Mouse (Mus musculus) neural tube, embryonic 11.5 days (tissue): ENCODE data around the gene Tnp2. TPM values are rescaled to one million over a fixed set of nuclear protein-coding genes. Genes with fewer than 3 reads are reported as not detected.
A peak's percentile ranks its signal among the peaks of the same experiment; 100 is the strongest.

ENCODE experiments used
- ATAC-seq: fragments of 200-750 bp; cut with Nextera tagmentation; 2 replicates; pipeline ENCODE4 v1.8.0; 2017; ENCODE audit warnings: moderate number of reproducible peaks, mild to moderate bottlenecking, moderate TSS enrichment, moderate library complexity; ENCODE audit not compliant: insufficient read depth, low FRiP score, low TSS enrichment
- DNase-seq: peaks from one replicate; pipeline ENCODE4 v3.0.0-alpha.2; 2015; ENCODE audit warnings: low spot score
- H3K27ac ChIP-seq: fragments of 300-500 bp; sonication (generic); 2 replicates; pipeline ENCODE4 v1.5.1; 2014; ENCODE audit warnings: low read depth, mild to moderate bottlenecking, low read length
- H3K27me3 ChIP-seq: fragments of 300-500 bp; sonication (generic); 2 replicates; pipeline ENCODE4 v1.6.1; 2014; ENCODE audit warnings: mild to moderate bottlenecking, low read length, mixed read lengths; ENCODE audit not compliant: control insufficient read depth, insufficient read depth
- H3K36me3 ChIP-seq: fragments of 300-500 bp; sonication (generic); 2 replicates; pipeline ENCODE4 v1.6.1; 2014; ENCODE audit warnings: mild to moderate bottlenecking, low read length, moderate library complexity, mixed read lengths; ENCODE audit not compliant: control insufficient read depth, insufficient read depth
- H3K4me1 ChIP-seq: fragments of 300-500 bp; sonication (generic); 2 replicates; pipeline ENCODE4 v1.6.1; 2014; ENCODE audit warnings: low read length, mixed read lengths; ENCODE audit not compliant: control insufficient read depth, insufficient read depth
- H3K4me2 ChIP-seq: fragments of 300-500 bp; sonication (generic); 2 replicates; pipeline ENCODE4 v1.6.1; 2014; ENCODE audit warnings: low read depth, mild to moderate bottlenecking, moderate library complexity
- H3K4me3 ChIP-seq: fragments of 300-500 bp; sonication (generic); 2 replicates; pipeline ENCODE4 v1.5.1; 2014; ENCODE audit warnings: low read depth, low read length
- H3K9ac ChIP-seq: fragments of 300-500 bp; sonication (generic); 2 replicates; pipeline ENCODE4 v1.6.1; 2014; ENCODE audit warnings: mild to moderate bottlenecking, low read length
- H3K9me3 ChIP-seq: fragments of 300-500 bp; sonication (generic); 2 replicates; pipeline ENCODE4 v1.6.1; 2016; ENCODE audit warnings: low read length; ENCODE audit not compliant: control insufficient read depth
- WGBS: fragments of 180-500 bp; shearing (Covaris S2); extraction: QIAGEN DNeasy Blood & Tissue Kit; methylation state at CpG from one replicate; pipeline ENCODE4 v1.1.7; 2014; 5-methylcytosine and 5-hydroxymethylcytosine counted together
- polyA plus RNA-seq: library from polyadenylated mRNA; unstranded; fragments of >200 nt; fragmentation: Nextera tagmentation; extraction: Ambion mirVana; gene quantifications from 2 replicates; pipeline ENCODE4 v1.2.1, GENCODE M21; 2014

The Tnp2 gene
- not detected in 2 replicates for polyA plus RNA-seq

DNA sequence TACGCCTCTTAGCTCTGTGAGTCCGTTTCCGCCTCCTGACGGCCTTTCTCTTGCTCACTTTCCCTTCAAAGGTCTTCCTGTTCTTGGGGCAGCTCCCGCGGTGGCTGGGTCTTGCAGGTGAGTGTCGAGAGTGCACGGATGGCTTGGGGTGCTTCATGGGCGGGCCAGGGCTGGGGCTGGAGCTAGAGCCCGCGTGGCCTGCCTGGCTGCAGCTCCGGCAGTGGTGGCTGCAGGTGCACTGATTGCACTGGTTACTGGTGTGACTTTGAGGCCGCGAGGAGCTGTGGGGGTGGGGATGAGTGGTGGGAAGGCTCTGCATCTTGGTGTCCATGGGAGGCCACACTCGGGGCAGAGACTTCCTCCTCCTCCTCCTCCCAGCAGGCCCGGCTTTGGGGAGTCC, at the start of gene Tnp2:
TSS of gene Tnp2 (minus strand) at position 390 of the 400 bp plus-strand sequence.
- Histone ChIP-seq H3K36me3 (no peaks in the 10 kb centered on the region), H3K4me2 (no peak within 1 kb of the TSS), H3K27ac (no peak within 1 kb of the TSS), H3K4me1 (peaks cover 5% of the 10 kb centered on the region; the same call in 1 of the 2 replicates), H3K27me3 (peaks cover 10% of the 10 kb centered on the region), H3K9ac (no peak within 1 kb of the TSS), H3K9me3 (no peaks in the 10 kb centered on the region), H3K4me3 (no peak within 1 kb of the TSS)
- ATAC-seq (no peak), DNase-seq (no peak)
- WGBS = 43% methylated on average over 16 of the region's 16 CpGs

DNA sequence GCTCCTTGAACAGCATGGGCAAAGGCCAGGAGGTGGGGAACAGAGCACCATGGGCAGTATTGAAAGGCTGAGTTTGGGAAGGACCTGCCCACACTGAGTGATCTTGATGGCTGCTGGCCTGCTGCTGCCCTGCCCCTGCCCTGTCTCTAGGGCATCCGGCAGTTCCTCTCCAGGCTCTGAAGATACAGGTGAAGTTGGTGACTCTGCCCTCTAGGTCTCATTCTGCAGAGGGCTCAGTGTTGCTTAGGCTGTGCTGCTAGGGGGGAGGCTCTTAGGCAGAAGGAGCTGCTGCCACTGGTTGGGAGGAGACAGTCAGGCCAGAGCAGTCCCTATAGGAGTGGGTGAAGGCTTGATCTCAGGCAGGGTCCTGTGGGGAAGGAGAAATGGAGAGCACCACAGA, 49.4 kb upstream of the Tnp2 start:
- no peak overlapping the region for H3K4me2 ChIP-seq
- no peak overlapping the region for H3K27ac ChIP-seq
- no peaks in the 10 kb centered on the region for H3K9me3 ChIP-seq
- no peak for DNase-seq
- H3K4me1 ChIP-seq = peaks cover 3% of the 10 kb centered on the region; the same call in 1 of the 2 replicates
- H3K36me3 ChIP-seq = no peaks in the 10 kb centered on the region
- no peak for ATAC-seq
- WGBS = 94% methylated on average over 1 of the region's 1 CpGs
- no peaks in the 10 kb centered on the region for H3K27me3 ChIP-seq
- no peak overlapping the region for H3K4me3 ChIP-seq
- no peak overlapping the region for H3K9ac ChIP-seq

DNA sequence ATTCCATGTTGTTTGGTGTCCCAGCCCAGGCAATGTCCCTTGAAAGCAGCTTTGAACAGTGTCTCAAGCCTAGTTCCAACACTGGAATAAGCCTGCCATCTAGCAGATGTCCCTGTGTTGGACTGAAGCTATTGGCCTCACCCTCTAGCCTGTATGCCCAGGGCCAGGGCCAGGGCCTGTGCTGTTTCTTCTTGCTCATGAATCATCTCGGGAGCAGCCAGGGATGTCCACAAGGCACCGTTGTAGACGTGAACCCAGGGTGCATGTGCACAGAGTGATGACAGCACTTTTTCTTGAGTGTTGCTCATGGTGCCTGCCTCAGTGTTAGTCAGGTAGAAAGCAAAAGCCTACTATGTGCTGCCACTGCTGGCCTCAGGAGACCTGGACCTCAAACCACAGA, 48.8 kb upstream of the Tnp2 start:
- Histone ChIP-seq H3K4me2 (no peak overlapping the region), H3K4me1 (peaks cover 3% of the 10 kb centered on the region; the same call in 1 of the 2 replicates), H3K9me3 (no peaks in the 10 kb centered on the region), H3K27me3 (no peaks in the 10 kb centered on the region), H3K4me3 (no peak overlapping the region), H3K27ac (no peak overlapping the region), H3K9ac (no peak overlapping the region), H3K36me3 (no peaks in the 10 kb centered on the region)
- ATAC-seq (no peak), DNase-seq (no peak)
- WGBS = 90% methylated on average over 3 of the region's 3 CpGs

DNA sequence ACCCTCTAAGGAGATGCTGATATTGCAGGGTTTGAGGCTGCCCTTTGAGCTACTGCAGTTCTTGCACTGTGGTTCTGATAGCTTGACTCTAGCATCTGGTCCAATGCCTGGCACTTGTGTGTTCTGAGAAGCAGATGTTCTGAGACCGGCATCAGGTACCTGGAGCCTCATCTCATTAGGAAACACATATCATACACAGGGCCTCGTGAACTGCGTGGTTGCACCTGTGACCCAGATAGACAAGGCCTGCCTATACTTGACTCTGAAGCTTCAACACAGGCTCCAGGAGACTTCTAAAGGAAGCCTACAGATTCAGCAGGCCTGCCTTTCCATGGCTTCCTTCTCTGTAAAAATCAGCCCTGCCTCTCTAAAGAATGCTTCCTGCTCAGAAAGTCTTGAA, 47.9 kb upstream of the Tnp2 start:
- Histone ChIP-seq H3K4me1 (peaks cover 3% of the 10 kb centered on the region; the same call in 1 of the 2 replicates), H3K4me2 (no peak overlapping the region), H3K9me3 (no peaks in the 10 kb centered on the region), H3K4me3 (no peak overlapping the region), H3K36me3 (no peaks in the 10 kb centered on the region), H3K27ac (no peak overlapping the region), H3K9ac (no peak overlapping the region), H3K27me3 (no peaks in the 10 kb centered on the region)
- DNase-seq = no peak
- 94% methylated on average over 3 of the region's 3 CpGs for WGBS
- ATAC-seq = no peak

DNA sequence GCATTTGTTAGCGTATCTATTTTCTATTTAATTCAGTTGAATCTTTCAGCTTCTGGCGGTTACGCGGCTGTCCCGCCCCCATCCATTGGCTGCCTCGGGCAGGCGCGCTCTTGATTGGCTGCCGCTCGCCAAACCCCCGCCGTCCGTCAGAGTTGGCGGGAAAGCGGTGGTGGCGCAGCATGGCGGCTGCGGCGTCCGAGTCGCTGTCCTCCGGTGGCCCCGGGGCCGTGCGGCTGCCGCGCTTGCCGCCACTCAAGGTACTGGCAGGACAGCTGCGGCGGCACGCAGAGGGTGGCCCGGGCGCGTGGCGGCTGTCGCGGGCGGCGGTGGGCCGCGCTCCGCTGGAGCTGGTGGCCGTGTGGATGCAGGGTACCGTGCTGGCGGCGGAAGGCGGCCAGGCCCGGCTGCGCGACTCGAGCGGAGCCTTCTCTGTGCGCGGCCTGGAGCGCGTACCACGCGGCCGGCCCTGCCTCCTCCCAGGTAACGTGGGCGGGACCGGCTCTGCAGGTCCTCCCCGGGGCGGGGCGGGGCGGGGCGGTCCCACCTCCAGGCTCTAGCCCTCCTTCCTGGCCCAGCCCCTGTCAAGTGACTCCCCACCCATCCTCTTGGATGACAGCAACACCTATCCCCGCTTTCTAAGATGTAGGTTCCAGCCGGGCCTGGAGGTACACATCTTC, 46.6 kb upstream of the Tnp2 start, which contains the start of gene Rmi2:
TSS of gene Rmi2 (plus strand) at position 149 of the 677 bp plus-strand sequence.
- Histone ChIP-seq H3K4me1 (peaks cover 3% of the 10 kb centered on the region; the same call in 1 of the 2 replicates), H3K27me3 (no peaks in the 10 kb centered on the region), H3K9ac (peak within 1 kb of the TSS; percentile 77), H3K4me2 (peak within 1 kb of the TSS; percentile 76), H3K27ac (no peak within 1 kb of the TSS), H3K4me3 (peak within 1 kb of the TSS; percentile 80), H3K9me3 (no peaks in the 10 kb centered on the region), H3K36me3 (no peaks in the 10 kb centered on the region)
- peak; percentile 91 for DNase-seq
- under 1% methylated on average over 53 of the region's 69 CpGs for WGBS
- peak; percentile 94 for ATAC-seq

DNA sequence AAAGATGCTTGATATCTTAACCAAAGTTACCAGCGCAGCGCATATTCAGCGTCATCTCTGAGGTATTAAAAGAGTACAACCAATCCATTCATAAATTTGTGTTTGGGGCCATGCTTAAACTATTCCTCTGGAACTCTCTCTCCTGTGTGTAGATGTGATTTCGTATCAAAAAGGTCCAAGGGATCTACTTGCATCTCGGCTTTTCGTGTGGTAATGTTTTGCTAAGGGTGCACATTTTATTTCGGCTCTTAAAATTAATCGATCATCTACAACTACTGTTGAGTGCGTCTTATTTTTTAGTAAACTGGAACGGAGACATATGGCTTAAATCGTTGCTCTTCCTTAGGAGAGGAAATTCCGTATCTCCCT, 46.1 kb upstream of the Tnp2 start:
- Histone ChIP-seq H3K4me1 (peaks cover 3% of the 10 kb centered on the region; the same call in 1 of the 2 replicates), H3K27ac (no peak overlapping the region), H3K27me3 (no peaks in the 10 kb centered on the region), H3K4me3 (peak overlapping the region; percentile 80), H3K4me2 (peak overlapping the region; percentile 76), H3K36me3 (no peaks in the 10 kb centered on the region), H3K9ac (peak overlapping the region; percentile 26; the same call in 1 of the 2 replicates), H3K9me3 (no peaks in the 10 kb centered on the region)
- no peak for ATAC-seq
- DNase-seq = no peak
- WGBS = 11% methylated on average over 12 of the region's 12 CpGs

DNA sequence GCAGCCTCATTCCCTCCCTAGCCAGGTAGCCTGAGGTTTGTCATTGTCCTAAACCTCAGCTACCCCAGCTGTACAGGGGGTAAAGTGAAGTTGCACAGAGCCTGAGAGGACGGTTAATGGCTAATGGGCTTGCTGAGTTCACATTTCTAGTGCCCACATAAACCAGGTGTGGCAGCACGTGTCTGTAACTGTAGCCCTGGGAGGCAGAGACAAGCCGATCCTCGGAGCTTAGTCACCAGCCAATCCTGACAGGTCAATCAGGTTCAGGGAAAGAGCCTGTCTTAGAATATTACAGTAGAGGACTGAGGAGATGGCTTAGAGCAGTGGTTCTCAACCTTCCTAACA, 40.0 kb upstream of the Tnp2 start:
- Histone ChIP-seq H3K4me2 (no peak overlapping the region), H3K4me3 (no peak overlapping the region), H3K27ac (no peak overlapping the region), H3K27me3 (no peaks in the 10 kb centered on the region), H3K4me1 (no peaks in the 10 kb centered on the region), H3K9ac (no peak overlapping the region), H3K9me3 (no peaks in the 10 kb centered on the region), H3K36me3 (no peaks in the 10 kb centered on the region)
- 75% methylated on average over 4 of the region's 4 CpGs for WGBS
- ATAC-seq (no peak), DNase-seq (no peak)

DNA sequence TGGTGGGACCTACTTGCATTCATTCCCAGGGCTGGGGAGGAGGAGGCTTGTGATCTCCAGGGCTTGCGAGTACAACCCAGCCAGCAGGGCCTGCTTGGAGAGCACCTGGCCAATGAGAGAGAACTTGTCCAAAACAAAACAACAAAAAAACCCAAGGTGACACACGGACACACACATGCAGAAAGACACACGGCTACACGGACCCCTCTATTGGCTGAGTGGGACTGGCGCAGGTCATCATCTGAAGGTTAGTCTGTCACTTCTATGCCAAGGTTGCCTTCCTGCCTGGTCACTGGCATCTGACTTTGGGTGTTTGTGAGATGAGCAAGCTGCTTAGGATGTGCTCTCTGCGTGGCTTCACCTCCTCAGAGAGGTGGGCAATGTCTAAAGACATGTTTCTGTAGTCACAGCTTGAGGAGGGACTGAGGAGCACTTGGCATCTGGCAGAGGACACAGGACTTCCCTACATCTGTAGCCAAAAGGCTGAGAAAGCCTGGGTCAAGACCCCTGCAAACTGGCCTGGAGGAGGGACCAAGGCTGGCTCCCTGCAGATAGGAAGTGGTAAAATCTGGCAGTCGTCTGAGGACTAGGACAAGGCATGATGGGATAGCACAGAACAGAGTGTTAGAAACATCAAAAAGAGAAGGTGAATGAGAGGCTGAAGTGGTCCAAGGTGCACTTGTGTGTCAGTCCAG, 39.5 kb upstream of the Tnp2 start:
- no peak for DNase-seq
- Histone ChIP-seq H3K4me1 (no peaks in the 10 kb centered on the region), H3K9me3 (no peaks in the 10 kb centered on the region), H3K27ac (no peak overlapping the region), H3K9ac (no peak overlapping the region), H3K36me3 (no peaks in the 10 kb centered on the region), H3K4me2 (no peak overlapping the region), H3K27me3 (no peaks in the 10 kb centered on the region), H3K4me3 (no peak overlapping the region)
- no peak for ATAC-seq
- WGBS = 79% methylated on average over 7 of the region's 7 CpGs

DNA sequence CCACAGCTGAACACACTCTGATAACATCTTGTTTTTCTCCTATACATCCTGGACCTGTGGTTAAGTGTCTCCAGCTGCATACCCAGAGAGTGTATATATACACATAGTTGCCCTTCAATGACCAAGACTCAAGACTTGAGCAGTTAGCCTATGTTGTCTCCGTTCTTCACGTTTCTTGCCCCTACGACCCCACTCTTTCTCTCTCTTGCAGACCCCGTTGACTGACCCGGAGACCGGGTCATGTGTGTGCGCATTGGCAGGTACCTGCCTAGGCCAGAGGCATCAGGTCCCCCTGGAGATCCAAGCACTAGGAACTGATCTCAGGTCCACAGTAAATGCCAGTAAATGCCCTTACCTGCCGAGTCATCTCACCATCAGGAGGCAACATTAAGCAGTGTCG, 38.8 kb upstream of the Tnp2 start:
- Histone ChIP-seq H3K4me3 (no peak overlapping the region), H3K4me1 (no peaks in the 10 kb centered on the region), H3K27ac (no peak overlapping the region), H3K9ac (no peak overlapping the region), H3K9me3 (no peaks in the 10 kb centered on the region), H3K27me3 (no peaks in the 10 kb centered on the region), H3K36me3 (no peaks in the 10 kb centered on the region), H3K4me2 (no peak overlapping the region)
- 92% methylated on average over 9 of the region's 9 CpGs for WGBS
- ATAC-seq (no peak), DNase-seq (no peak)
